Mouse (Mus musculus) hindbrain, embryonic 13.5 days (tissue): Measurements from ENCODE around the gene Nprl2. TPM values are rescaled to one million over a fixed set of nuclear protein-coding genes. Genes with fewer than 3 reads are reported as not detected.
"Not testable (repeated sequence)": the region's sequence is repeated elsewhere in the genome, so short reads cannot be mapped to it uniquely, and the experiment has no call there.

Experiments used
- ATAC-seq: fragments of 200-750 bp; cut with Nextera tagmentation; 2 replicates; pipeline ENCODE4 v1.8.0; 2017; ENCODE audit warnings: moderate TSS enrichment; ENCODE audit not compliant: low FRiP score
- H3K27ac ChIP-seq: fragments of 300-500 bp; sonication (generic); 2 replicates; pipeline ENCODE4 v1.5.1; 2015; ENCODE audit warnings: inconsistent platforms, mild to moderate bottlenecking, moderate library complexity
- H3K27me3 ChIP-seq: fragments of 300-500 bp; sonication (generic); 2 replicates; pipeline ENCODE4 v1.6.1; 2015; ENCODE audit warnings: mild to moderate bottlenecking, inconsistent platforms
- H3K36me3 ChIP-seq: fragments of 300-500 bp; sonication (generic); 2 replicates; pipeline ENCODE4 v1.6.1; 2015; ENCODE audit warnings: mild to moderate bottlenecking, inconsistent platforms
- H3K4me1 ChIP-seq: fragments of 300-500 bp; sonication (generic); replicated peaks from 2 replicates; pipeline ENCODE4 v1.6.1; 2015; ENCODE audit warnings: inconsistent platforms
- H3K4me2 ChIP-seq: fragments of 300-500 bp; sonication (generic); 2 replicates; pipeline ENCODE4 v1.6.1; 2015; ENCODE audit warnings: inconsistent platforms, mild to moderate bottlenecking, moderate library complexity
- H3K4me3 ChIP-seq: fragments of 300-500 bp; sonication (generic); 2 replicates; pipeline ENCODE4 v1.5.1; 2015; ENCODE audit warnings: mild to moderate bottlenecking, inconsistent platforms
- H3K9ac ChIP-seq: fragments of 300-500 bp; sonication (generic); 2 replicates; pipeline ENCODE4 v1.6.1; 2015; ENCODE audit warnings: mild to moderate bottlenecking, inconsistent platforms
- H3K9me3 ChIP-seq: fragments of 300-500 bp; sonication (generic); 2 replicates; pipeline ENCODE4 v1.6.1; 2016; ENCODE audit warnings: inconsistent platforms
- WGBS: fragments of 180-500 bp; shearing (Covaris S2); methylation state at CpG from one replicate; pipeline ENCODE4 v1.1.7; 2015; 5-methylcytosine and 5-hydroxymethylcytosine counted together
- polyA plus RNA-seq: library from polyadenylated mRNA; unstranded; fragments of >200 nt; fragmentation: Nextera tagmentation; extraction: Ambion mirVana; gene quantifications from 2 replicates; pipeline ENCODE4 v1.2.1, GENCODE M21; 2015

Gene Nprl2
- polyA plus RNA-seq, 1 experiment from 2014 or later, result 68.6 TPM

DNA sequence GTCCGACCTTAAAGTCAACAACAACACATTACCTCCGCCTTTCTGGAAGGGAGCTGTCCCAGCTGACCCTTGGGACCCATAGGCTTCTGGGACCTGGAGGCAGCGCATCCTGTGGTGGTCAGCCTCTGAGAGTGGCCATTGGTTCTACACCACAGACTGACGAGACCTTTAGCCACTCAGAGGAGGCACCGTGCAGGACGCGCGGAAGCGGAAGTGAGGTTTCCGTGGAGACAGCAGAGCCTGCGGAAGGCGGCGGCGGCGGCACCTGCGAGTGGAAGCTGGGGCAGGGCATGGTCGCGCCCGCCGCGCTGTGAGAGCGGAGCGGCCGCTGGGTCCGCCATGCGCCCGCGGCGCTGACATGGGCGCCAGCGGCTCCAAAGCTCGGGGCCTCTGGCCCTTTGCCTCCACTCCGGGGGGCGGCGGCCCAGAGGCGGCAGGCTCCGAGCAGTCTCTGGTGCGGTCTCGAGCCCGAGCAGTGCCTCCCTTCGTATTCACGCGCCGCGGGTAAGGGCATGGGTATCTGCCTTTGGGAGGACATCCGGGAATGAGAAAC is 21.1 kb downstream of the Nprl2 start, which contains the start of gene Tusc2:
Gene Tusc2, plus strand, starts transcription at position 227 of the 553 bp plus-strand sequence.
- peaks cover 63% of the 10 kb centered on the region for H3K36me3 ChIP-seq
- under 1% methylated on average over 46 of the region's 46 CpGs for WGBS

DNA sequence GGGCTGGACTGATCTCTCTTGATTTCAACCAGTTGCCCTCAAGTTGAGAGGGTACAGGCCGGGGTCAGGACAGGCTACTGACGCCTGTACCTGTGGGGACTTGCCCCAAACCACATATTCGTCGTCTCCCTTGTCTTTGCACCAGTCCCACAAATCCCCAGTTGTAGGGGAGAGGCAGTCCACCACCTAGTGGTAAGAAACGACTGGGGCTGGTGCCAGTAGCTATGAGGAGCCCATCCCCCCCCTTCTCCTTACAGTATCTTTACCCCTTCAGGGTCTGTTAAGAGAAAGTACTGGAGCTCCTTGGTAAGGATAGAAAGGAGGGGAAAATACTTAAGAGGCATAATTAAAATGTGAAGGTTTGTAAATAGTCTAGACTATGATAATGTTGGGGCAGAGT is 23.5 kb downstream of the Nprl2 start:
- not testable (repeated sequence) for H3K4me3 ChIP-seq, H3K27ac ChIP-seq, H3K9ac ChIP-seq, H3K27me3 ChIP-seq, H3K4me2 ChIP-seq, H3K9me3 ChIP-seq, ATAC-seq
- Histone ChIP-seq H3K36me3 (peaks cover 40% of the 10 kb centered on the region), H3K4me1 (peaks cover 52% of the 10 kb centered on the region)
- 51% methylated on average over 5 of the region's 5 CpGs for WGBS

More for the DNA sequence above, 21.1 kb downstream of the Nprl2 start, which contains the start of gene Tusc2:
- Histone ChIP-seq H3K9ac (peak within 1 kb of the TSS; percentile 92), H3K4me2 (peak within 1 kb of the TSS; percentile 89), H3K4me1 (peaks cover 38% of the 10 kb centered on the region), H3K9me3 (no peaks in the 10 kb centered on the region), H3K4me3 (peak within 1 kb of the TSS; percentile 97), H3K27ac (peak within 1 kb of the TSS; percentile 84), H3K27me3 (no peaks in the 10 kb centered on the region)
- peak; percentile 95 for ATAC-seq

DNA sequence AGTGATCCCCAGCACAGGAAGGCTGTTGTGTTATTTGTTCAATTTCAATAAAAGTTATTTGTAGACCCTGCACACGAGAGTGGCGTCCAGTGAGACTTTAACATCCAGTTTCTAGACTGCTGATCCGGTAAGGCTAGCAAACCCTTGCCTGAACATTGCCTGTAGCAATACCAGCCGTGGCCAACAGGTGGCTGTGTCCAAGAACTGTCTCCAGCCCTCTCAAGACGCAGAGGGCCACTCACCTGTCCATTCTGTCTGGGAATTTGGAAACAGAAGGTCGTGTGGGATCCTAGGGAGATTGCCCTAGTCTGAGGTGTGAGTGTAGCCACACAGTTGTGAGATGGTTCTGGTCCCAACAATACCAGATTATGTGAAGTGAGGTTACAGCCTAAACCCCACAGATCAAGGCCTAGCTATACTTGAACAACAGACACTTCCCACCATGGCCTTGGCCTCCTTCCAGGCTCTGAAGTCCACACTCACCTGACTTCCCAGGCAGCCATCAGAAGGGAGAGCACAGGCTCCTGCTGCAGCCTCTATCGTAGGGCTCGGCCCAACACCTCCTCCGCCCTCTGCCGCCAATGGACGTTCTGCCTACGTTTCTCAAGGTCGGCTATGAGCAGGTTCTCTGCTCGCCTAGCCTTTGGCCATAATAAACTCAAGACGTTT is 24.1 kb downstream of the Nprl2 start:
- no peaks in the 10 kb centered on the region for H3K27me3 ChIP-seq
- H3K4me1 ChIP-seq, result peaks cover 58% of the 10 kb centered on the region
- no peak overlapping the region for H3K4me2 ChIP-seq
- WGBS, result 62% methylated on average over 15 of the region's 15 CpGs
- no peak overlapping the region for H3K4me3 ChIP-seq
- H3K36me3 ChIP-seq, result peaks cover 40% of the 10 kb centered on the region
- H3K9ac ChIP-seq, result no peak overlapping the region
- ATAC-seq, result no peak
- H3K27ac ChIP-seq, result peak overlapping the region; percentile 49; the same call in 1 of the 2 replicates
- no peaks in the 10 kb centered on the region for H3K9me3 ChIP-seq

DNA sequence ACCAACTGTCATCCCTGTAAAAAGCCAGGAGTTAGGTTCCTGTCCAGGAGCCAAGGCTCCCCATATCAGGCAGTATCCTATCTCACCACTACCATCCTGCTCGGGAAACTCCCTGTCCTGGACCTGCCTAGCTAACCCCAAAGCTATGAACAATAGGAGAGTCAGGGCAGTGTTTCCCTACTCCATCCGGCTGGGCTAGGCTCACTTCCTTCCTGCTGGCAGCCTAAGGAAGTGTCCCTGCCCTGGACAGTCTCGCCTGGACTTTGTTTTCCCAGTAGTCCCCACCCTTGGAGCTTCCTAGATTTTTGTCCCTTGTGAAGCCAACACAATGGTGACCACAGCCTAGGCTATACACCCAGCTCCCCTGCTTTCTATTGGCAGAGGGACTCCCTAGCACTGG is 24.8 kb downstream of the Nprl2 start:
- Histone ChIP-seq H3K9ac (0 out of 2 replicates have a peak overlapping the region, but pooled peaks have one; percentile 94), H3K27me3 (no peaks in the 10 kb centered on the region), H3K27ac (peak overlapping the region; percentile 85; the same call in 1 of the 2 replicates), H3K4me2 (peak overlapping the region; percentile 93; the same call in 1 of the 2 replicates), H3K4me1 (peaks cover 65% of the 10 kb centered on the region), H3K4me3 (no peak overlapping the region), H3K36me3 (peaks cover 40% of the 10 kb centered on the region), H3K9me3 (no peaks in the 10 kb centered on the region)
- ATAC-seq, result no peak
- 64% methylated on average over 3 of the region's 3 CpGs for WGBS

DNA sequence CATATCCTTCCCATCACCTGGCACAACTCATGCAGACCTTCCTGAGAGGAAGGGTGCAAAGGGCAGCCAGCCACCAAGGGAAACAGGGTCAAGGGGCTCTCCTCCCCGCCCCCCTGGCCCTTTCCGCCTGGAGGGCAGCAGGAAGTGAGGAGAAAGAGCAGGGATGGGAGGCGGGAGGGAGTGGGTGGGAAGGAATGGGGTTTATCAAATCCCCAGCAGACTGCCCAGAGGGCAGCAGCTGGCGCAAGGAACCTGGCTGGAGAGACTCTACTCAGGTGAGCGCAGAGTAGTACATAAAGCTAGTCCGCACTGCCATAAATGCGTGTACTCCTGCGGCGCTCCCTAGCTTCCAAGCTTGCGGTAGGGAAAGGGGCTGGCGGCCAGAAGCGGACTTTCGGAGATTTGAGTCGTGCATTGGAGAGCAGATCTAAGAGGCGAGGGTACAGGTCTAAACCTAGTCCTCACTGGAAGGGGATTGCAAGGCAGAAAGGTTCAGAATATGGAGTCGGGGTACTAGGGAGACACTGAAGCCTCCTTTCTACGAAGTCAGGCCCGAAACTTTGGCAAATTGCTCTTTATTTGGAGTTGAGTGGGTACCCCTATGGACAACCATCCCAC is 25.8 kb downstream of the Nprl2 start, which contains the start of gene Hyal2:
Gene Hyal2, plus strand, starts transcription at position 244 of the 618 bp plus-strand sequence.
- no peaks in the 10 kb centered on the region for H3K9me3 ChIP-seq
- H3K9ac ChIP-seq, result peak within 1 kb of the TSS; percentile 94
- no peaks in the 10 kb centered on the region for H3K27me3 ChIP-seq
- peaks cover 42% of the 10 kb centered on the region for H3K36me3 ChIP-seq
- peaks cover 64% of the 10 kb centered on the region for H3K4me1 ChIP-seq
- 7% methylated on average over 18 of the region's 18 CpGs for WGBS
- H3K27ac ChIP-seq, result peak within 1 kb of the TSS; percentile 85
- no peak for ATAC-seq
- peak within 1 kb of the TSS; percentile 93 for H3K4me2 ChIP-seq
- H3K4me3 ChIP-seq, result peak within 1 kb of the TSS; percentile 92

DNA sequence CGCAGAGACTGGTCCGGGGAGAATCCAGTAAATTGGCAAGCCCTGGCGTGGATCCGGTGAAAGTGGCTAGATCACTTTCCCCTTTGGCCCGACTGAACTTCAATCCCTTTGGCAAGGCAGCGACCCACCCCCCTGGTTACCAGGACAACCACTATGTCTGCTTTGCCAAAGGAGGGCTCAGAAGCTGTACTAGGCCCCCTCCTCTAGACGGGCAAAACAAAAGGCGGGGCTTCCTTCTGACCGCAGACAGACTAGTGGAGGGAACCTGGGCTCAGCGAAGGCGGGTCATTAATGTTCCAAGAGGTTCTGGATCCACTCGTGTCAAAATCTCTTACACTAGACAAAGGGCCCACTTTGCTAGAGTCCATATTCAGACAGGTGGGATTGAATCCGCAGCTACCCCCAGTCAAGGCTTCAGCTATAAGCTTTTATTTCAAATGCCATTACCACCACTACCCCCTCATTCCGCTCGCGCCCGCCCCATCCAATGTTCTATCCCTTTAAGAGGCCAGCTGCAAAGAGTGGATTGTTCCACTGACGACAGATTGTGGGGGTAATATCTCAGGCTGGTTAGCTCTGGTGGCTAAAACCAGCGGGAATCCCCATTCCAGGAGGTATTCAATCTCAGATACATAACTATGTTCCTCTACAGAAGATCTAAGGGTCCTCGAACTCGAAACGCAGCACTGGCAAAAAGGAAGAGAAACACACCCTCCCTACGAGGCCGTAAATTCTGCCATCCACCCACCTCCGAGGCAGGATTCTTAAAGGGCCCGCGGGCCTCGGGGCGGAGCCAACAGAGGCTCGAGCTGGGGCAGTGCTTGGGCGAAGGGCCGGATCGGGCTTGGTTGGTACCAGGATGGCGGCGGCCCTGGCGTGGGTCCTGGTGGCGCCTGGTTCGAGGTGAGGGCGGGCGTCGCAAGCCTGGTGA is 26.6 kb downstream of the Nprl2 start:
- Histone ChIP-seq H3K4me1 (peaks cover 61% of the 10 kb centered on the region), H3K27me3 (no peaks in the 10 kb centered on the region), H3K36me3 (peaks cover 50% of the 10 kb centered on the region), H3K4me3 (peak overlapping the region; percentile 92), H3K27ac (peak overlapping the region; percentile 85), H3K4me2 (peak overlapping the region; percentile 93), H3K9ac (peak overlapping the region; percentile 94), H3K9me3 (no peaks in the 10 kb centered on the region)
- peak; percentile 88 for ATAC-seq
- under 1% methylated on average over 40 of the region's 41 CpGs for WGBS

DNA sequence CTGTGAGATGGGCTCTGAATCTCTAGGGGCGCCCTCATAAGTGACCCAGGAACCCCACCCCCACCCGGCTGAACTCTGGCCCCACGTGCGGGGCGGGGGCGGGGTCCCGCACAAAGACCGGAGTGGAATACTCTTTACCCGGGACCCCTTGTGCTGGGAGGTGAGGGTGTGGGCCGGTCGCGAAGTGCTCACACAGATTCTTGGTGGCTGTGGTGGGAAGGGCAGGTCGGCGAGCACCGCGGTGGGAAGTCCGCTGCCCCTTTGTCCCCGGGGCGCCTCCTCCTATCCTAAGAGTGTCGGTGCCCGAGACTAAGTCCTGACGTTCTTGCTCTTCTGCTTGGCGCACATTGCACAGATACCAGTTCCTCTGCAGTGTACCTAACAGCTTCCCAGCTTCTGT is 27.2 kb downstream of the Nprl2 start:
- under 1% methylated on average over 23 of the region's 23 CpGs for WGBS

DNA sequence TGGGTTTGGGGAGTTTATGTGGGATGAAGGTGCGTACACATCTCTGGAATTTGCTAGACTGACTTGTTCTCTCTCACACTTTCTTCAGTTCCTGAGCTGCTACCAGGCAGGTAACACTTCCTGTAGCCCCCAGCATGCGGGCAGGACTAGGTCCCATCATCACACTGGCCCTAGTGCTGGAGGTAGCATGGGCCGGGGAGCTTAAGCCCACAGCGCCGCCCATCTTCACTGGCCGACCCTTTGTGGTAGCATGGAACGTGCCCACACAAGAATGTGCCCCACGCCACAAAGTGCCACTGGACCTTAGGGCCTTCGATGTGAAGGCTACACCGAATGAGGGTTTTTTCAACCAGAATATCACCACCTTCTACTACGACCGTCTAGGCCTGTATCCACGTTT is 28.0 kb downstream of the Nprl2 start:
- H3K4me3 ChIP-seq, result peak overlapping the region; percentile 92
- H3K4me1 ChIP-seq, result peaks cover 53% of the 10 kb centered on the region
- WGBS, result 54% methylated on average over 13 of the region's 13 CpGs
- H3K9ac ChIP-seq, result peak overlapping the region; percentile 94
- peak overlapping the region; percentile 85 for H3K27ac ChIP-seq
- no peaks in the 10 kb centered on the region for H3K27me3 ChIP-seq
- ATAC-seq, result no peak
- H3K9me3 ChIP-seq, result no peaks in the 10 kb centered on the region
- H3K4me2 ChIP-seq, result peak overlapping the region; percentile 93
- peaks cover 53% of the 10 kb centered on the region for H3K36me3 ChIP-seq

More for the DNA sequence above, 27.2 kb downstream of the Nprl2 start:
- H3K36me3 ChIP-seq, result peaks cover 53% of the 10 kb centered on the region
- peak overlapping the region; percentile 85 for H3K27ac ChIP-seq
- peak; percentile 27 for ATAC-seq
- H3K27me3 ChIP-seq, result no peaks in the 10 kb centered on the region
- H3K9ac ChIP-seq, result peak overlapping the region; percentile 94
- peaks cover 55% of the 10 kb centered on the region for H3K4me1 ChIP-seq
- H3K4me2 ChIP-seq, result peak overlapping the region; percentile 93
- peak overlapping the region; percentile 92 for H3K4me3 ChIP-seq
- no peaks in the 10 kb centered on the region for H3K9me3 ChIP-seq

DNA sequence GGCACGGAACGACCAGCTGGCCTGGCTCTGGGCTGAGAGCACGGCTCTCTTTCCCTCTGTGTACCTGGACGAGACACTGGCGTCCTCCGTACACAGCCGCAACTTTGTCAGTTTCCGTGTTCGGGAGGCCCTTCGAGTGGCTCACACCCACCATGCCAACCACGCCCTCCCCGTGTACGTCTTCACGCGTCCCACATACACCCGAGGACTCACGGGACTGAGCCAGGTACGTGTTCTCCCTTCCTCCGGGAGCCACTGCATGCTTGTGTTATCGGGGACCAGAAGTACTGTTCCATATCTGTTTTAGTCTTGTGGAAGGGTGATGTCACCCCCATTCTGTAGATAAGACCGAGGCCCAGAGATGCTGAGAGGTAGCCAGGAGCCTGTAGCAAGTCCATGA is 28.8 kb downstream of the Nprl2 start:
- peaks cover 48% of the 10 kb centered on the region for H3K4me1 ChIP-seq
- H3K36me3 ChIP-seq, result peaks cover 50% of the 10 kb centered on the region
- ATAC-seq, result no peak
- 96% methylated on average over 21 of the region's 21 CpGs for WGBS
- H3K9ac ChIP-seq, result peak overlapping the region; percentile 94
- peak overlapping the region; percentile 93 for H3K4me2 ChIP-seq
- peak overlapping the region; percentile 92 for H3K4me3 ChIP-seq
- H3K9me3 ChIP-seq, result no peaks in the 10 kb centered on the region
- H3K27ac ChIP-seq, result peak overlapping the region; percentile 85; the same call in 1 of the 2 replicates
- H3K27me3 ChIP-seq, result no peaks in the 10 kb centered on the region

DNA sequence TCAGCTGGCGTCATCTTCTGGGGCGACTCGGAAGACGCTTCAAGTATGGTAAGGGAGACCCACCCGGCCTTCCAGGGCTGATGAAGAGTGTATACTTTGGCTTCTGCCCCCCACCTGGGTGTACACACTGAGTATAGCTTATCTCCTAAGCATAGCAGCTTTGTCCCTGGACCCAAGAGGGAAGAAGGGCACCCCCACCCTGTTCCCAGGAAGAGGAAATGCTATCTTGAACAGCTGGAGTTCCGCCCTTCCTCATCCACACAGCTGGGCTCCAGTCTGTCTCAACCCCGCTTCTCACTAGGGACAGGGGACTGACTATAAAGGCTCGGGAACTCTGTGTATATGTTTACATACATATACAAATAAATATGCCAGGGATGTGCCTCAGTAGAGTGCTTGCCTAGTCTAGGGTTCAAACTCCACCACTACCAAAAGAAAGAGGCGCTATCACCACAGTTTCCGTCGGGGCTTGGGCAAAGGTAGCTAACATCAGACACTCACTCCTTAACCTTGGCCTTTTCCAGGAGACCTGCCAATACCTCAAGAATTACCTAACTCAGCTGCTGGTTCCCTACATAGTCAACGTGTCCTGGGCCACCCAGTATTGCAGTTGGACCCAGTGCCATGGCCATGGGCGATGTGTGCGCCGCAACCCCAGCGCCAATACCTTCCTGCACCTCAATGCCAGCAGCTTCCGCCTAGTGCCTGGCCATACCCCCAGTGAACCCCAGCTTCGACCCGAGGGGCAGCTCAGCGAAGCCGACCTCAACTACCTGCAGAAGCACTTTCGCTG is 29.7 kb downstream of the Nprl2 start:
- WGBS, result 93% methylated on average over 22 of the region's 22 CpGs
- peak overlapping the region; percentile 93 for H3K4me2 ChIP-seq
- H3K9me3 ChIP-seq, result no peaks in the 10 kb centered on the region
- no peak for ATAC-seq
- H3K36me3 ChIP-seq, result peaks cover 45% of the 10 kb centered on the region
- H3K9ac ChIP-seq, result peak overlapping the region; percentile 94
- H3K27ac ChIP-seq, result 0 out of 2 replicates have a peak overlapping the region, but pooled peaks have one; percentile 4
- H3K27me3 ChIP-seq, result no peaks in the 10 kb centered on the region
- H3K4me3 ChIP-seq, result no peak overlapping the region; the same call in 1 of the 2 replicates
- peaks cover 52% of the 10 kb centered on the region for H3K4me1 ChIP-seq

DNA sequence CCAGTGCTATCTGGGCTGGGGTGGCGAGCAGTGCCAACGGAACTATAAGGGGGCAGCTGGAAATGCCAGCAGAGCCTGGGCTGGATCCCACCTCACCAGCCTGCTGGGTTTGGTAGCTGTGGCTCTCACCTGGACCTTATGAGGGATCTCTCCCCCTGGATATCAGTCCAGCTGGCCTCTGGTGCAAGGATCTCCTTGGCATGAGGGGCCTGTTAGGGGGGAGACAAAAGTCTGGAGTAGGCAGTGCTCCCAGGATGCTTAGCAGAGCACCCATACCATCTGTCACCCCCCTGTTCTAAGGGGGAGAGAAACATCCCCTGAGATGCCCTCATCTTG is 30.3 kb downstream of the Nprl2 start:
- no peak for ATAC-seq
- H3K9ac ChIP-seq, result peak overlapping the region; percentile 10; the same call in 1 of the 2 replicates
- H3K27ac ChIP-seq, result 0 out of 2 replicates have a peak overlapping the region, but pooled peaks have one; percentile 4
- peaks cover 54% of the 10 kb centered on the region for H3K4me1 ChIP-seq
- 100% methylated on average over 2 of the region's 2 CpGs for WGBS
- H3K36me3 ChIP-seq, result peaks cover 45% of the 10 kb centered on the region
- H3K4me3 ChIP-seq, result no peak overlapping the region
- peak overlapping the region; percentile 3; the same call in 1 of the 2 replicates for H3K4me2 ChIP-seq
- H3K27me3 ChIP-seq, result no peaks in the 10 kb centered on the region
- H3K9me3 ChIP-seq, result no peaks in the 10 kb centered on the region
